Mouse (Mus musculus) mouse trophoblast stem cell (cell line): Measurements from ENCODE around the gene Abhd14b.
"Not testable (repeated sequence)": the region's sequence is repeated elsewhere in the genome, so short reads cannot be mapped to it uniquely, and the experiment has no call there.

ENCODE experiments used
- in situ Hi-C, 2 experiments: fragments of 300-500 bp; cut with MseI, MboI; formaldehyde crosslinking; loops; 2 replicates in 1 of 2; 3 replicates in 1 of 2; pipeline ENCODE4 v1.15.1; 2025

Gene Abhd14b

GRCm38 (mm10) chr9:106476002-106476923 is 29.0 kb downstream of the Abhd14b start:
- in situ Hi-C loops: no loop called here

GRCm38 (mm10) chr9:106476924-106477484 is 29.7 kb downstream of the Abhd14b start, which contains the start of gene Parp3:
Gene Parp3 (minus strand): TSS chr9:106476949.
- in situ Hi-C loops: no loop called here

- in situ Hi-C loops: no loop called here
Observed at GRCm38 (mm10) chr9:106477649-106478048, 30.4 kb downstream of the Abhd14b start.

- in situ Hi-C loops: no loop called here
Observed at GRCm38 (mm10) chr9:106478101-106478500, 30.8 kb downstream of the Abhd14b start.

- in situ Hi-C loops: no loop called here
Observed at GRCm38 (mm10) chr9:106480541-106480940, 33.3 kb downstream of the Abhd14b start.

- in situ Hi-C loops: no loop called here
Observed at GRCm38 (mm10) chr9:106481075-106481474, 33.8 kb downstream of the Abhd14b start.

- in situ Hi-C loops: no loop called here
Observed at GRCm38 (mm10) chr9:106481676-106482075, 34.4 kb downstream of the Abhd14b start.

- in situ Hi-C loops: no loop called here
Observed at GRCm38 (mm10) chr9:106482578-106483115, 35.4 kb downstream of the Abhd14b start.

- in situ Hi-C loops: no loop called here
Observed at GRCm38 (mm10) chr9:106483136-106483535, 35.9 kb downstream of the Abhd14b start.

GRCm38 (mm10) chr9:106483606-106484005 is 36.3 kb downstream of the Abhd14b start:
- in situ Hi-C loops: no loop called here

GRCm38 (mm10) chr9:106485076-106485475 is 37.8 kb downstream of the Abhd14b start:
- in situ Hi-C loops: no loop called here

GRCm38 (mm10) chr9:106487602-106488001 is 40.3 kb downstream of the Abhd14b start:
- in situ Hi-C loops: not testable (repeated sequence)

- in situ Hi-C loops: no loop called here
Observed at GRCm38 (mm10) chr9:106499667-106500066, 52.4 kb downstream of the Abhd14b start, which contains the start of gene Iqcf1. Gene Iqcf1 (plus strand): TSS chr9:106499967.

GRCm38 (mm10) chr9:106501846-106502245 is 54.6 kb downstream of the Abhd14b start:
- in situ Hi-C loops: no loop called here
